Mouse (Mus musculus): ENCODE measurements around the gene Gm15097. TPM values are rescaled to one million over a fixed set of nuclear protein-coding genes. Genes with fewer than 3 reads are reported as not detected.

Gene Gm15097
- polyA plus RNA-seq (2012; rRNA removed) = not detected in 2 replicates

DNA sequence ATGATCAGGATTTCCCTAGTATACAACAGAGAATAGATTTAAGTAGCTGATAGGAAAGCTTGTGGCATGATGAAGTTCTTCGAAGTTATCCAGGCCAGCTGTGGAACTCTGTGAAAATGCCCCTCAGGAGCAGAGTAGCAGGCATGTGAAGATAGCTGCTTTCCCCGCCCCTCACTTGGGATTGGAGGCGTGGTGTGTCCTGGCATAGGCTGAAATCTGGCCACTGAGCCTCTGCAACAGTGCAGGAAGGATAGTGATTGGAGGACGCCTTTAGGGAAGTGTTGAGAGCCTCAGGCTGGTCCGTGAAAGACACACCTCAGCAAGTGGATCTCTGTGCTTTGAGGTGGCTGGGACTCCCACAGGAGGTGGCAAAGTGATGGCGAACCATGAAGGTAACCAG lies at the start of gene Gm15097:
TSS of gene Gm15097 (plus strand) at position 301 of the 400 bp plus-strand sequence.

Other genes starting within 250 kb of the Gm15097 start
- not detected in 2 replicates for gene Gm10439, start 189.9 kb upstream of the Gm15097 start, polyA plus RNA-seq (2012; rRNA removed)
- gene Gm15091, start 157.2 kb downstream of the Gm15097 start, polyA plus RNA-seq (2012; rRNA removed) = not detected in 2 replicates

All from central nervous system, embryonic 18 days (tissue).